Mouse (Mus musculus) G1E (cell line): ENCODE data around the gene Allc. TPM values are rescaled to one million over a fixed set of nuclear protein-coding genes. Genes with fewer than 3 reads are reported as not detected.

ENCODE experiments used
- ATAC-seq: 2 replicates; pipeline ENCODE4 v1.8.0; 2016; ENCODE audit warnings: mild to moderate bottlenecking; ENCODE audit not compliant: insufficient number of reproducible peaks, poor library complexity, low FRiP score, severe bottlenecking; ENCODE audit errors: extremely low read depth
- DNase-seq: peaks from one replicate; pipeline ENCODE4 v3.0.0; 2012; ENCODE audit warnings: low spot score
- H3K27me3 ChIP-seq: 2 replicates; pipeline ENCODE4 v1.6.1; 2012; ENCODE audit warnings: mild to moderate bottlenecking, low read length, inconsistent platforms; ENCODE audit not compliant: insufficient read depth
- H3K36me3 ChIP-seq: replicated peaks from 2 replicates; pipeline ENCODE3; 2012; ENCODE audit warnings: mild to moderate bottlenecking, inconsistent platforms
- H3K4me1 ChIP-seq: 2 replicates; pipeline ENCODE4 v1.6.1; 2012; ENCODE audit warnings: low read depth, low read length, inconsistent platforms, mixed read lengths; ENCODE audit not compliant: insufficient read depth
- H3K4me3 ChIP-seq: 2 replicates; pipeline ENCODE4 v1.5.1; 2012; ENCODE audit warnings: low read depth, mild to moderate bottlenecking, inconsistent platforms, low read length, moderate library complexity, mixed read lengths
- H3K9me3 ChIP-seq: replicated peaks from 2 replicates; pipeline ENCODE4 v1.6.1; 2012; ENCODE audit warnings: inconsistent platforms
- CTCF ChIP-seq: IDR thresholded peaks from 2 replicates; pipeline ENCODE4 v1.5.1; 2012; ENCODE audit warnings: low read depth, low read length, inconsistent platforms, mixed read lengths
- GATA1 ChIP-seq: IDR thresholded peaks from 2 replicates; pipeline ENCODE4 v1.6.1; 2012; ENCODE audit warnings: borderline replicate concordance, low read length, inconsistent platforms, mixed read lengths
- GATA2 ChIP-seq: IDR thresholded peaks from 2 replicates; pipeline ENCODE4 v1.6.1; 2012; ENCODE audit warnings: low read depth, low read length, inconsistent platforms, borderline replicate concordance
- POLR2AphosphoS5 ChIP-seq: IDR thresholded peaks from 2 replicates; pipeline ENCODE4 v1.6.1; 2012; ENCODE audit warnings: low read depth, low read length, inconsistent platforms; ENCODE audit not compliant: insufficient replicate concordance
- TAL1 ChIP-seq: conservative IDR thresholded peaks from 2 replicates; pipeline ENCODE4 v1.6.1; 2012; ENCODE audit warnings: low read depth, low read length, inconsistent platforms, mixed read lengths
- polyA plus RNA-seq: library from polyadenylated mRNA; stranded (reverse); fragments of >175 nt; gene quantifications from 2 replicates; pipeline ENCODE4 v1.2.3, GENCODE M21; 2012
- total RNA-seq, 2 experiments: library from RNA; stranded (forward) in 1 of 2; stranded (reverse) in 1 of 2; fragments of 200-1000 nt in 1 of 2; fragments of >200 nt in 1 of 2; fragmentation: Nextera tagmentation in 1 of 2; gene quantifications; 2 replicates each; pipeline ENCODE4 v1.2.3; 2014 to 2017

The Allc gene
- total and polyA plus RNA-seq, 3 experiments, result 0.05 TPM; not detected in 2

- no peaks in the 10 kb centered on the region for H3K27me3 ChIP-seq
- no peak for TF ChIP-seq GATA1
- no peak for TF ChIP-seq POLR2AphosphoS5
- no peak for TF ChIP-seq CTCF
- no peak for TF ChIP-seq GATA2
- no peak for TF ChIP-seq TAL1
- H3K4me1 ChIP-seq, result peaks cover 3% of the 10 kb centered on the region; the same call in 1 of the 2 replicates
- DNase-seq (no peak), ATAC-seq (no peak)
- H3K9me3 ChIP-seq, result peaks cover 16% of the 10 kb centered on the region
- no peak overlapping the region for H3K4me3 ChIP-seq
- H3K36me3 ChIP-seq, result no peaks in the 10 kb centered on the region
Observed at GRCm38 (mm10) chr12:28572241-28572640, 10.1 kb downstream of the Allc start.

DNA sequence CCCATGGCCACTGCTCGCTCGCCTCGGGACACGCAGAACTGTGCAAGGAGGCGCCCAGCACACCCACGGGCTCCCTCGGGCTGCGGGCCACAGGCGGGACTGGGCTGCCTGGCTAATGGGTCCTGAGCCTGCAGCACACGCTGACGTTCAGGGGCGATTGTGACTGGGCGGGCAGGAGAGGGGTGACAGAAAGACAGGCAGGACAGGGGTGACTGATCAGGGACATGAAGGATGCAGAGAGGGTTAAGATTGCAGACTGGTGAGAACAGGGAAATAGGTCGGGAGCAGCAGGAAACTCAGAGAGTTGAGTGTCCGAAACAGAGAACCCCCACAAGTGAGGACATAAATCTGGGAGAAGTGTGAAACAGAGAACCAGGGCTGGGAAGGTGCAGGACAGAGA is 30.0 kb downstream of the Allc start, which contains the start of gene Dcdc2c:
Dcdc2c (minus strand) TSS at position 101 of the 400 bp plus-strand sequence.
- H3K9me3 ChIP-seq, result peaks cover 24% of the 10 kb centered on the region

GRCm38 (mm10) chr12:28551775-28552174 is 30.5 kb downstream of the Allc start:
- Histone ChIP-seq H3K9me3 (peaks cover 24% of the 10 kb centered on the region), H3K4me1 (no peaks in the 10 kb centered on the region; the same call in 1 of the 2 replicates), H3K27me3 (no peaks in the 10 kb centered on the region), H3K36me3 (no peaks in the 10 kb centered on the region), H3K4me3 (peak overlapping the region; percentile 31; the same call in 1 of the 2 replicates)
- DNase-seq (no peak), ATAC-seq (no peak)
- TF ChIP-seq POLR2AphosphoS5, result no peak
- no peak for TF ChIP-seq GATA2
- TF ChIP-seq GATA1, result no peak
- no peak for TF ChIP-seq TAL1
- TF ChIP-seq CTCF, result no peak

More for the DNA sequence above, 30.0 kb downstream of the Allc start, which contains the start of gene Dcdc2c:
- no peaks in the 10 kb centered on the region; the same call in 1 of the 2 replicates for H3K4me1 ChIP-seq
- DNase-seq (no peak), ATAC-seq (no peak)
- TF ChIP-seq POLR2AphosphoS5 (no peak), CTCF (no peak), TAL1 (no peak), GATA2 (no peak), GATA1 (no peak)
- H3K4me3 ChIP-seq, result peak within 1 kb of the TSS; percentile 31; the same call in 1 of the 2 replicates
- no peaks in the 10 kb centered on the region for H3K36me3 ChIP-seq
- no peaks in the 10 kb centered on the region for H3K27me3 ChIP-seq

- DNase-seq (no peak), ATAC-seq (no peak)
- no peaks in the 10 kb centered on the region for H3K36me3 ChIP-seq
- no peaks in the 10 kb centered on the region; the same call in 1 of the 2 replicates for H3K4me1 ChIP-seq
- H3K9me3 ChIP-seq, result peaks cover 25% of the 10 kb centered on the region
- TF ChIP-seq GATA1 (no peak), POLR2AphosphoS5 (no peak), TAL1 (no peak), GATA2 (no peak), CTCF (no peak)
- H3K27me3 ChIP-seq, result no peaks in the 10 kb centered on the region
- no peak overlapping the region for H3K4me3 ChIP-seq
Observed at GRCm38 (mm10) chr12:28548887-28549286, 33.4 kb downstream of the Allc start.

DNA sequence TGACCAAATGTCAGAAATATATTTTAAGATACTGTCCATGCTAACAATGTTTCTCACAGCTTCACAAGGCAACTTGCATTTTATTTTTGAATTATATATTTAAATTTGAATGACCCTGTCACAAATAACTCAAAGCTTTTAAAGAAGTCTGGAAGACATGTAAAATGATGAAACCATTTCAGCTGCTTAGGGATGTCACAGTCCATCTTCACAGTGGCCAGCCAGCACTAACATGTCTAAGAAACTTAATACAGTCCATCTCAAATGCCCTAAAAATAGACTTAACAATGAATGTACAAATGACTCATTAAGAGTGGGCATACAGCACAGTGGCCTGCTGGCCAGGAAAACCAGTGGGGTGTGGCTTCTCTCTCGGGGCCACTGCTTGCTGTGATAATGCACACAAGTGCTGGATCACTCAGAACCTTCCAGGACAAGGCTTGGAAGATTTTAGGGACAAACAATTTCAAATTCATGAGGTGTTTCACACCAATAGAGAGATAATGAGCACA is 68.0 kb downstream of the Allc start:
- ATAC-seq, result no peak

GRCm38 (mm10) chr12:28509699-28510280 is 72.5 kb downstream of the Allc start:
- no peak for ATAC-seq
- Histone ChIP-seq H3K36me3 (no peaks in the 10 kb centered on the region), H3K4me3 (no peak overlapping the region), H3K4me1 (no peaks in the 10 kb centered on the region), H3K9me3 (peaks cover 11% of the 10 kb centered on the region), H3K27me3 (no peaks in the 10 kb centered on the region)
- DNase-seq, result no peak
- no peak for TF ChIP-seq CTCF
- no peak for TF ChIP-seq TAL1
- no peak for TF ChIP-seq POLR2AphosphoS5
- TF ChIP-seq GATA1, result no peak
- TF ChIP-seq GATA2, result no peak

More for the DNA sequence above, 68.0 kb downstream of the Allc start:
- no peak overlapping the region for H3K4me3 ChIP-seq
- H3K27me3 ChIP-seq, result no peaks in the 10 kb centered on the region
- H3K9me3 ChIP-seq, result peaks cover 23% of the 10 kb centered on the region
- no peak for DNase-seq
- H3K36me3 ChIP-seq, result no peaks in the 10 kb centered on the region
- TF ChIP-seq GATA1 (no peak), GATA2 (no peak), CTCF (no peak), POLR2AphosphoS5 (no peak), TAL1 (no peak)
- no peaks in the 10 kb centered on the region for H3K4me1 ChIP-seq

Other genes starting within 250 kb of the Allc start
- gene Dcdc2c, start 30.1 kb downstream of the Allc start, total RNA-seq (2014; fragmentation: Nextera tagmentation), result not detected in 2 replicates
- gene Dcdc2c, start 30.1 kb downstream of the Allc start, total RNA-seq (2017), result 0.16 and 0.52 TPM in 2 replicates
- gene Dcdc2c, start 30.1 kb downstream of the Allc start, polyA plus RNA-seq, result not detected in 2 replicates
- gene Colec11, start 40.9 kb upstream of the Allc start, total RNA-seq (2014; fragmentation: Nextera tagmentation), result not detected in 2 replicates
- gene Colec11, start 40.9 kb upstream of the Allc start, total RNA-seq (2017), result 0.22 and 0.46 TPM in 2 replicates
- not detected in 2 replicates for gene Colec11, start 40.9 kb upstream of the Allc start, polyA plus RNA-seq
- gene Rps7, start 53.4 kb upstream of the Allc start, total RNA-seq (2014; fragmentation: Nextera tagmentation), result 1,147 and 1,296 TPM in 2 replicates
- gene Rps7, start 53.4 kb upstream of the Allc start, total RNA-seq (2017), result 3,809 and 4,399 TPM in 2 replicates
- 365 and 446 TPM in 2 replicates for gene Rps7, start 53.4 kb upstream of the Allc start, polyA plus RNA-seq
- 11.2 and 17.6 TPM in 2 replicates for gene Rnaseh1, start 67.1 kb upstream of the Allc start, total RNA-seq (2014; fragmentation: Nextera tagmentation)
- 24.5 and 27.2 TPM in 2 replicates for gene Rnaseh1, start 67.1 kb upstream of the Allc start, total RNA-seq (2017)
- 14.9 and 17.8 TPM in 2 replicates for gene Rnaseh1, start 67.1 kb upstream of the Allc start, polyA plus RNA-seq
- 70.8 and 97.4 TPM in 2 replicates for gene Adi1, start 92.7 kb upstream of the Allc start, total RNA-seq (2014; fragmentation: Nextera tagmentation)
- 39.2 and 45.3 TPM in 2 replicates for gene Adi1, start 92.7 kb upstream of the Allc start, total RNA-seq (2017)
- gene Adi1, start 92.7 kb upstream of the Allc start, polyA plus RNA-seq, result 20.1 and 25.6 TPM in 2 replicates
- 37.4 and 49.6 TPM in 2 replicates for gene Trappc12, start 167.9 kb upstream of the Allc start, total RNA-seq (2014; fragmentation: Nextera tagmentation)
- gene Trappc12, start 167.9 kb upstream of the Allc start, total RNA-seq (2017), result 44.9 and 51.2 TPM in 2 replicates
- gene Trappc12, start 167.9 kb upstream of the Allc start, polyA plus RNA-seq, result 9.8 and 13.5 TPM in 2 replicates
- gene Eipr1, start 169.3 kb upstream of the Allc start, total RNA-seq (2014; fragmentation: Nextera tagmentation), result 11.0 and 14.9 TPM in 2 replicates
- gene Eipr1, start 169.3 kb upstream of the Allc start, total RNA-seq (2017), result 52.8 and 59.5 TPM in 2 replicates
- 22.4 and 26.5 TPM in 2 replicates for gene Eipr1, start 169.3 kb upstream of the Allc start, polyA plus RNA-seq